Mouse (Mus musculus) forebrain, embryonic 15.5 days (tissue): ENCODE measurements at regions not wholly inside any gene's neighbourhood (a gene's known extent, or its start where the extent isn't known, plus 50 kb on each side); places are given as distances from the start of the nearest gene placed in this dataset.

Experiments
- ATAC-seq: fragments of 200-750 bp; cut with Nextera tagmentation; replicated peaks from 2 replicates; pipeline ENCODE4 v1.8.0; 2017; ENCODE audit warnings: mild to moderate bottlenecking, moderate TSS enrichment, moderate library complexity
- H3K27ac ChIP-seq: fragments of 300-500 bp; sonication (generic); replicated peaks from 2 replicates; pipeline ENCODE4 v1.5.1; 2015; ENCODE audit warnings: mild to moderate bottlenecking, inconsistent platforms
- H3K27me3 ChIP-seq: fragments of 300-500 bp; sonication (generic); 2 replicates; pipeline ENCODE4 v1.6.1; 2015; ENCODE audit warnings: inconsistent platforms
- H3K36me3 ChIP-seq: fragments of 300-500 bp; sonication (generic); 2 replicates; pipeline ENCODE4 v1.6.1; 2015; ENCODE audit warnings: mild to moderate bottlenecking, inconsistent platforms
- H3K4me1 ChIP-seq: fragments of 300-500 bp; sonication (generic); 2 replicates; pipeline ENCODE4 v1.6.1; 2015; ENCODE audit warnings: inconsistent platforms
- H3K4me2 ChIP-seq: fragments of 300-500 bp; sonication (generic); replicated peaks from 2 replicates; pipeline ENCODE4 v1.6.1; 2015; ENCODE audit warnings: mild to moderate bottlenecking, inconsistent platforms
- H3K4me3 ChIP-seq: fragments of 300-500 bp; sonication (generic); 2 replicates; pipeline ENCODE4 v1.5.1; 2015; ENCODE audit warnings: mild to moderate bottlenecking, inconsistent platforms
- H3K9ac ChIP-seq: fragments of 300-500 bp; sonication (generic); replicated peaks from 2 replicates; pipeline ENCODE4 v1.6.1; 2015; ENCODE audit warnings: mild to moderate bottlenecking, inconsistent platforms
- H3K9me3 ChIP-seq: fragments of 300-500 bp; sonication (generic); 2 replicates; pipeline ENCODE4 v1.6.1; 2016; ENCODE audit warnings: inconsistent platforms
- WGBS: fragments of 180-500 bp; shearing (Covaris S2); methylation state at CpG from one replicate; pipeline ENCODE4 v1.1.7; 2015; ENCODE audit warnings: mixed read lengths; 5-methylcytosine and 5-hydroxymethylcytosine counted together

DNA sequence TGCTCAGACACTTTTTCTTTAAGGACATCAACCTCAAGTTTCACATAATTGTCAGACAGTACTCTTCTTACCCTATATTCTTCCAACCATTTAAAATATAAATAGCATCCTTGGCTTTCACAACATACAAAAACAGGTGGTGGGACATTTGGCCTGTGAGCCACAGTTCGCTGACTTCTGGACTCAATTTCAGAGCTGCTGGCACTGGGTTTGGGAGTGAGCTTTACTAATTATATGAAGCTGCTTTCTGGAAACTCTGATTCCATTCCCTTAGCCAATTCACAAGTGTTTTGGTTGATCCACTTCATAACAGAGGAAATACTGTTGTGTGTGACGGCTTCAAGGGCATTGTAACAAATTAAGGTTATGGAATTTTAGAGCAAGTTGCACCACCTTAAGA is 285.9 kb upstream of the Smarca2 start:
- no peak for ATAC-seq
- Histone ChIP-seq H3K27ac (no peak overlapping the region), H3K9me3 (no peaks in the 10 kb centered on the region), H3K4me2 (no peak overlapping the region), H3K4me3 (no peak overlapping the region), H3K27me3 (no peaks in the 10 kb centered on the region), H3K4me1 (no peaks in the 10 kb centered on the region), H3K36me3 (no peaks in the 10 kb centered on the region), H3K9ac (no peak overlapping the region)
- WGBS, result 64% methylated on average over 2 of the region's 2 CpGs

- no peaks in the 10 kb centered on the region for H3K36me3 ChIP-seq
- no peak for ATAC-seq
- H3K4me2 ChIP-seq, result no peak overlapping the region
- no peak overlapping the region for H3K4me3 ChIP-seq
- H3K9ac ChIP-seq, result no peak overlapping the region
- no peaks in the 10 kb centered on the region for H3K4me1 ChIP-seq
- WGBS, result 82% methylated on average over 5 of the region's 5 CpGs
- H3K9me3 ChIP-seq, result no peaks in the 10 kb centered on the region
- no peak overlapping the region for H3K27ac ChIP-seq
- no peaks in the 10 kb centered on the region for H3K27me3 ChIP-seq
Measured at GRCm38 (mm10) chr19:26323682-26324081, 281.2 kb upstream of the Smarca2 start.

- Histone ChIP-seq H3K4me3 (no peak overlapping the region), H3K27ac (peak overlapping the region; percentile 14; the same call in 1 of the 2 replicates), H3K9ac (no peak overlapping the region), H3K4me2 (no peak overlapping the region), H3K9me3 (no peaks in the 10 kb centered on the region), H3K36me3 (no peaks in the 10 kb centered on the region), H3K4me1 (peaks cover 21% of the 10 kb centered on the region), H3K27me3 (no peaks in the 10 kb centered on the region)
- ATAC-seq, result peak; percentile 70
- WGBS, result 33% methylated on average over 4 of the region's 4 CpGs
Measured at GRCm38 (mm10) chr19:26339120-26339519, 265.7 kb upstream of the Smarca2 start.

- 13% methylated on average over 3 of the region's 3 CpGs for WGBS
- Histone ChIP-seq H3K4me3 (no peak overlapping the region), H3K27me3 (no peaks in the 10 kb centered on the region), H3K9me3 (no peaks in the 10 kb centered on the region), H3K4me2 (no peak overlapping the region), H3K36me3 (no peaks in the 10 kb centered on the region), H3K9ac (no peak overlapping the region), H3K4me1 (peaks cover 21% of the 10 kb centered on the region), H3K27ac (peak overlapping the region; percentile 46; the same call in 1 of the 2 replicates)
- ATAC-seq, result peak; percentile 81
Measured at GRCm38 (mm10) chr19:26340155-26340554, 264.7 kb upstream of the Smarca2 start.

GRCm38 (mm10) chr19:26355054-26355453 is 249.8 kb upstream of the Smarca2 start:
- Histone ChIP-seq H3K27ac (peak overlapping the region; percentile 24; the same call in 1 of the 2 replicates), H3K4me3 (no peak overlapping the region), H3K9ac (no peak overlapping the region), H3K4me1 (peaks cover 6% of the 10 kb centered on the region; the same call in 1 of the 2 replicates), H3K36me3 (no peaks in the 10 kb centered on the region), H3K9me3 (no peaks in the 10 kb centered on the region), H3K4me2 (no peak overlapping the region), H3K27me3 (no peaks in the 10 kb centered on the region)
- ATAC-seq, result no peak
- whole genome bisulfite sequencing, result 70% methylated on average over 7 of the region's 7 CpGs

- no peaks in the 10 kb centered on the region for H3K9me3 ChIP-seq
- H3K4me3 ChIP-seq, result no peak overlapping the region
- no peak overlapping the region for H3K9ac ChIP-seq
- peak; percentile 81 for ATAC-seq
- H3K27ac ChIP-seq, result peak overlapping the region; percentile 81
- WGBS, result 54% methylated on average over 4 of the region's 4 CpGs
- no peaks in the 10 kb centered on the region for H3K36me3 ChIP-seq
- no peak overlapping the region for H3K4me2 ChIP-seq
- H3K4me1 ChIP-seq, result peaks cover 23% of the 10 kb centered on the region
- no peaks in the 10 kb centered on the region for H3K27me3 ChIP-seq
Measured at GRCm38 (mm10) chr19:26383961-26384381, 220.9 kb upstream of the Smarca2 start.

- Histone ChIP-seq H3K9ac (no peak overlapping the region), H3K4me1 (peaks cover 21% of the 10 kb centered on the region), H3K27me3 (no peaks in the 10 kb centered on the region), H3K4me3 (no peak overlapping the region), H3K9me3 (no peaks in the 10 kb centered on the region), H3K27ac (no peak overlapping the region), H3K4me2 (no peak overlapping the region), H3K36me3 (no peaks in the 10 kb centered on the region)
- no peak for ATAC-seq
Measured at GRCm38 (mm10) chr19:26386075-26386474, 218.8 kb upstream of the Smarca2 start.

DNA sequence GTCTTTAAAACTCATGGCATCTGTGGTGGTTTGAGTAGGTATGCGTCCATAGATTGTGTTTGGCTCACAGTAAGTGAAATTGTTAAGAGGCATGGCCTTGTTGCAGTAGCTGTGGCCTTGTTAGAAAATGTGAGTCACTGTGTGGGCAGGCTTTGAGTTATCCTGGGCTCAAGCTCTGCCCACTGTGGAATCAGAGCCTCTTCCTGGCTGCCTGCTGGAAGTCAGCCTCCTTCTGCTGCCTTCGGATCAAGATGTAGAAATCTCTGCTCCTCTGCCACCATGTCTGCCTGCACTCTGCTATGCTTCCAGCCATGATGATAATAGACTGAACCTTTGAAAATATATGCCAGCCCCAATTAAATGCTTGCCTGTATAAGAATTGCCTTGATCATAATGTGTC is 192.2 kb upstream of the Smarca2 start:
- no peak overlapping the region for H3K9ac ChIP-seq
- H3K27me3 ChIP-seq, result no peaks in the 10 kb centered on the region
- no peak overlapping the region for H3K4me3 ChIP-seq
- H3K4me1 ChIP-seq, result no peaks in the 10 kb centered on the region
- no peaks in the 10 kb centered on the region for H3K36me3 ChIP-seq
- H3K27ac ChIP-seq, result no peak overlapping the region
- no peak overlapping the region for H3K4me2 ChIP-seq
- no peaks in the 10 kb centered on the region for H3K9me3 ChIP-seq
- ATAC-seq, result no peak
- WGBS, result 86% methylated on average over 2 of the region's 2 CpGs

DNA sequence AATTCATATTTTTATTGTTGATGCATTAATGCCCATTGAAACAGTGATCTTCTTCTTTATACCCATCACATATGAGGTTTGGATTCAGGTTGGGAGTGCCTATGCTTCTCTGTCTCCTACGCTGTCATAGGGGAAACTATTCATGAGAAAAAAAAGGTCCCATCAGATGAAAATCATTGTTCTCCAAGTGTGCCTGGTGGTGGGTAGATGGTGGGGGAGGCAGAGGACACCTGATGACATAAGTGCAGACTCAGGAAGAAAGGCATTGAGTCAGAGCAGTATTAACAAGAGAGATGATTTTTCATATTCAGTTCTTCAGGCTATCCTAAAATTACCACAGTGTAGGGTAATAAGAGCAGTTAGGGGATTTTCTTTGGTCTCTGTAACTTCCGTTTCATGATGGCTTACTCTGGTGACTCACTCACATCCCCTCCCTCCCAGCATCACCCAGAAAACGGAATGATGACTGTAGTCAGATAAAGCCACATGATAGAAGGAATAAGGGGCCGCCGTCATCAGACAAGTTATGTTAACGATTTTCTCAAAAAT is 190.3 kb upstream of the Smarca2 start:
- 86% methylated on average over 6 of the region's 6 CpGs for WGBS
- H3K9ac ChIP-seq, result no peak overlapping the region
- H3K4me3 ChIP-seq, result no peak overlapping the region
- no peak for ATAC-seq
- no peak overlapping the region for H3K4me2 ChIP-seq
- no peaks in the 10 kb centered on the region for H3K27me3 ChIP-seq
- no peaks in the 10 kb centered on the region for H3K36me3 ChIP-seq
- H3K4me1 ChIP-seq, result no peaks in the 10 kb centered on the region
- H3K27ac ChIP-seq, result no peak overlapping the region
- H3K9me3 ChIP-seq, result no peaks in the 10 kb centered on the region

GRCm38 (mm10) chr19:26419781-26420180 is 185.1 kb upstream of the Smarca2 start:
- Histone ChIP-seq H3K4me2 (no peak overlapping the region), H3K9me3 (no peaks in the 10 kb centered on the region), H3K4me3 (no peak overlapping the region), H3K4me1 (no peaks in the 10 kb centered on the region), H3K27me3 (no peaks in the 10 kb centered on the region), H3K36me3 (no peaks in the 10 kb centered on the region), H3K9ac (no peak overlapping the region), H3K27ac (no peak overlapping the region)
- WGBS, result 93% methylated on average over 2 of the region's 2 CpGs
- ATAC-seq, result no peak

DNA sequence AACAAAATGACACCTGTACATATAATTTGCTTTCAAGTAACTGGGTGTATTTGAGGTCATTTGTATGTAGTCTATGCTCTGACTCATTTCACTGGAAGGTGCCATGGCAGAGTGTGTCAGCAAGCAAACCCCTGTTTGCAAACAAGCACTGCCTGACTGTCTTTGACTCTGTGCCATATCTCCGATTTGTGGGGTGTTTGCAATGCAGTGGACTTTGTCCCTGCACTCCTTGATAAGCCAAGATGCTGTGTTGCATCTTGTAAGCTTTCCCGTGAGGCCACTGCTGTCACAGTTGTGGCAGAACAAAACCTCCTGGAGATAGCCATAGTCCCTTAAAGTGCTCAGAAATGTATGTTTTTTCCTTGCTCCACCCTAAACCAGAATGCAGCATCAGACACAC is 165.7 kb upstream of the Smarca2 start:
- H3K4me3 ChIP-seq, result no peak overlapping the region
- 87% methylated on average over 2 of the region's 2 CpGs for WGBS
- H3K27me3 ChIP-seq, result no peaks in the 10 kb centered on the region
- ATAC-seq, result no peak
- H3K9me3 ChIP-seq, result no peaks in the 10 kb centered on the region
- H3K27ac ChIP-seq, result no peak overlapping the region
- H3K9ac ChIP-seq, result no peak overlapping the region
- H3K36me3 ChIP-seq, result no peaks in the 10 kb centered on the region
- H3K4me1 ChIP-seq, result no peaks in the 10 kb centered on the region
- no peak overlapping the region for H3K4me2 ChIP-seq

- WGBS, result 87% methylated on average over 4 of the region's 4 CpGs
- H3K27ac ChIP-seq, result no peak overlapping the region
- ATAC-seq, result no peak
- H3K4me1 ChIP-seq, result peaks cover 9% of the 10 kb centered on the region; the same call in 1 of the 2 replicates
- no peak overlapping the region for H3K4me3 ChIP-seq
- H3K4me2 ChIP-seq, result no peak overlapping the region
- no peaks in the 10 kb centered on the region for H3K9me3 ChIP-seq
- H3K9ac ChIP-seq, result no peak overlapping the region
- H3K27me3 ChIP-seq, result no peaks in the 10 kb centered on the region
- no peaks in the 10 kb centered on the region for H3K36me3 ChIP-seq
Measured at GRCm38 (mm10) chr19:26445309-26445708, 159.5 kb upstream of the Smarca2 start.

DNA sequence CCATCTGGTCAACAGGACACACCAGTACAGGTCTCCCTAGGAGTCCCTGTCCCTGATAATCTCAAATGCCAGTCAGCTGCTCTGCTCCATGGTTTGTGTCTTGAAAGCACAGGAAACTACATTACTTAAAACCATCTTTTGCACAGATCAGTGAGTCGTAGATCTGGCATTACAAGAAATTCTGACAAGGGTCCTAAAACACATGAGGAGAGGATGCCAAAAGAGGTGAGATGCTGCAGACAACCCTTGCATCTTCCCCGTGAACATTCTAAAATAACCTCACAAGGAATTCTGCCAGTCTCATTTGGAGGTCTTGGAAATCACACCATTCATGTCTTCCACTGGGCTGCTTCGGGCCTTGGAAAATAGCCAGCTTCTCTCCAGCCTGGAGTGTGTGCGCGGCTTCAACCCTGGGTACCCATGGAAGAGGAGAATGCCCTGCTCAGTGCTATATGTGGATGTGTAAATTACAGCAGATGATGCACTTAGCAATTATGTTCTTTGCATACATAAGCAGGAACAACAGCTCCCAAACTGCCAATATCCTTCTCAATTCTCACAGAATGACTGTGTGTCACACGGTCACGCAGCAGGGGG is 157.3 kb upstream of the Smarca2 start:
- Histone ChIP-seq H3K4me2 (no peak overlapping the region), H3K27ac (no peak overlapping the region; the same call in 1 of the 2 replicates), H3K36me3 (no peaks in the 10 kb centered on the region), H3K27me3 (no peaks in the 10 kb centered on the region), H3K4me1 (peaks cover 9% of the 10 kb centered on the region; the same call in 1 of the 2 replicates), H3K4me3 (no peak overlapping the region), H3K9ac (no peak overlapping the region), H3K9me3 (no peaks in the 10 kb centered on the region)
- peak; percentile 78; the same call in 1 of the 2 replicates for ATAC-seq
- 49% methylated on average over 7 of the region's 7 CpGs for WGBS
